Mouse (Mus musculus) neural tube, embryonic 14.5 days (tissue): Measurements from ENCODE around the gene Card19. TPM values are rescaled to one million over a fixed set of nuclear protein-coding genes. Genes with fewer than 3 reads are reported as not detected.
A peak's percentile ranks its signal among the peaks of the same experiment; 100 is the strongest.

Experiments
- ATAC-seq: fragments of 200-750 bp; cut with Nextera tagmentation; 2 replicates; pipeline ENCODE4 v1.8.0; 2017; ENCODE audit warnings: low read depth, mild to moderate bottlenecking, moderate TSS enrichment, moderate library complexity
- H3K27ac ChIP-seq: fragments of 300-500 bp; sonication (generic); 2 replicates; pipeline ENCODE4 v1.5.1; 2014; ENCODE audit warnings: low read depth, mild to moderate bottlenecking, control low read depth, low read length, moderate library complexity, mixed read lengths
- H3K27me3 ChIP-seq: fragments of 300-500 bp; sonication (generic); 2 replicates; pipeline ENCODE4 v1.6.1; 2014; ENCODE audit warnings: low read length; ENCODE audit not compliant: control insufficient read depth, insufficient read depth
- H3K36me3 ChIP-seq: fragments of 300-500 bp; sonication (generic); 2 replicates; pipeline ENCODE4 v1.6.1; 2014; ENCODE audit warnings: low read length, mixed read lengths; ENCODE audit not compliant: control insufficient read depth, insufficient read depth
- H3K4me1 ChIP-seq: fragments of 300-500 bp; sonication (generic); 2 replicates; pipeline ENCODE4 v1.6.1; 2014; ENCODE audit warnings: low read length; ENCODE audit not compliant: control insufficient read depth, insufficient read depth
- H3K4me2 ChIP-seq: fragments of 300-500 bp; sonication (generic); 2 replicates; pipeline ENCODE4 v1.6.1; 2014; ENCODE audit warnings: mild to moderate bottlenecking, low read depth, low read length, control low read depth
- H3K4me3 ChIP-seq: fragments of 300-500 bp; sonication (generic); 2 replicates; pipeline ENCODE4 v1.5.1; 2014; ENCODE audit warnings: low read depth, low read length, control low read depth, mixed read lengths
- H3K9ac ChIP-seq: fragments of 300-500 bp; sonication (generic); replicated peaks from 2 replicates; pipeline ENCODE4 v1.6.1; 2014; ENCODE audit warnings: low read depth, mild to moderate bottlenecking, control low read depth, low read length, mixed read lengths
- H3K9me3 ChIP-seq: fragments of 300-500 bp; sonication (generic); 2 replicates; pipeline ENCODE4 v1.6.1; 2016; ENCODE audit warnings: low read length; ENCODE audit not compliant: control insufficient read depth
- WGBS: fragments of 180-500 bp; shearing (Covaris S2); extraction: QIAGEN DNeasy Blood & Tissue Kit; methylation state at CpG from one replicate; pipeline ENCODE4 v1.1.7; 2014; 5-methylcytosine and 5-hydroxymethylcytosine counted together
- polyA plus RNA-seq: library from polyadenylated mRNA; unstranded; fragments of >200 nt; fragmentation: Nextera tagmentation; extraction: Ambion mirVana; gene quantifications from 2 replicates; pipeline ENCODE4 v1.2.1, GENCODE M21; 2014

The Card19 gene
- polyA plus RNA-seq, 1 experiment from 2014 or later, result 35.7 TPM

- Histone ChIP-seq H3K9ac (no peak overlapping the region), H3K4me2 (no peak overlapping the region), H3K36me3 (no peaks in the 10 kb centered on the region), H3K4me3 (no peak overlapping the region), H3K27ac (no peak overlapping the region), H3K9me3 (no peaks in the 10 kb centered on the region), H3K4me1 (peaks cover 4% of the 10 kb centered on the region; the same call in 1 of the 2 replicates), H3K27me3 (no peaks in the 10 kb centered on the region)
- ATAC-seq, result no peak
- WGBS, result 95% methylated on average over 4 of the region's 4 CpGs
These were observed 3.5 kb upstream of the Card19 start for GRCm38 (mm10) chr13:49219367-49219766.

- H3K9ac ChIP-seq, result no peak overlapping the region
- no peak overlapping the region for H3K4me2 ChIP-seq
- H3K36me3 ChIP-seq, result no peaks in the 10 kb centered on the region
- H3K4me3 ChIP-seq, result no peak overlapping the region
- no peak overlapping the region for H3K27ac ChIP-seq
- ATAC-seq, result no peak
- no peaks in the 10 kb centered on the region for H3K9me3 ChIP-seq
- H3K4me1 ChIP-seq, result peaks cover 10% of the 10 kb centered on the region; the same call in 1 of the 2 replicates
- H3K27me3 ChIP-seq, result no peaks in the 10 kb centered on the region
- 44% methylated on average over 3 of the region's 3 CpGs for WGBS
These were observed 2.8 kb upstream of the Card19 start for GRCm38 (mm10) chr13:49218651-49219050.

- Histone ChIP-seq H3K9me3 (no peaks in the 10 kb centered on the region), H3K4me1 (peaks cover 12% of the 10 kb centered on the region; the same call in 1 of the 2 replicates), H3K36me3 (no peaks in the 10 kb centered on the region), H3K27ac (no peak overlapping the region), H3K4me2 (no peak overlapping the region; the same call in 1 of the 2 replicates), H3K9ac (no peak overlapping the region), H3K4me3 (no peak overlapping the region), H3K27me3 (no peaks in the 10 kb centered on the region)
- no peak for ATAC-seq
- WGBS, result 65% methylated on average over 9 of the region's 9 CpGs
These were observed 1.1 kb upstream of the Card19 start for GRCm38 (mm10) chr13:49216808-49217561.

GRCm38 (mm10) chr13:49216220-49216552 is 349 bp upstream of the Card19 start:
- no peaks in the 10 kb centered on the region for H3K27me3 ChIP-seq
- WGBS, result 3% methylated on average over 17 of the region's 17 CpGs
- no peak; the same call in 1 of the 2 replicates for ATAC-seq
- H3K36me3 ChIP-seq, result no peaks in the 10 kb centered on the region
- peak overlapping the region; percentile 69 for H3K4me3 ChIP-seq
- peak overlapping the region; percentile 73 for H3K4me2 ChIP-seq
- no peak overlapping the region for H3K27ac ChIP-seq
- peaks cover 20% of the 10 kb centered on the region; the same call in 1 of the 2 replicates for H3K4me1 ChIP-seq
- no peaks in the 10 kb centered on the region for H3K9me3 ChIP-seq
- H3K9ac ChIP-seq, result 0 out of 2 replicates have a peak overlapping the region, but pooled peaks have one; percentile 73

GRCm38 (mm10) chr13:49215128-49215503 is 721 bp downstream of the Card19 start:
- peak overlapping the region; percentile 73 for H3K9ac ChIP-seq
- H3K27me3 ChIP-seq, result no peaks in the 10 kb centered on the region
- H3K27ac ChIP-seq, result no peak overlapping the region
- no peak for ATAC-seq
- no peaks in the 10 kb centered on the region for H3K36me3 ChIP-seq
- H3K4me1 ChIP-seq, result peaks cover 20% of the 10 kb centered on the region; the same call in 1 of the 2 replicates
- H3K4me2 ChIP-seq, result peak overlapping the region; percentile 73
- peak overlapping the region; percentile 69 for H3K4me3 ChIP-seq
- WGBS, result 9% methylated on average over 5 of the region's 5 CpGs
- no peaks in the 10 kb centered on the region for H3K9me3 ChIP-seq

GRCm38 (mm10) chr13:49214454-49214853 is 1.4 kb downstream of the Card19 start:
- Histone ChIP-seq H3K9ac (no peak overlapping the region), H3K27me3 (no peaks in the 10 kb centered on the region), H3K4me2 (peak overlapping the region; percentile 73), H3K4me3 (no peak overlapping the region), H3K27ac (no peak overlapping the region), H3K4me1 (peaks cover 20% of the 10 kb centered on the region; the same call in 1 of the 2 replicates), H3K9me3 (no peaks in the 10 kb centered on the region), H3K36me3 (no peaks in the 10 kb centered on the region)
- no peak for ATAC-seq
- 56% methylated on average over 3 of the region's 3 CpGs for WGBS

- H3K27me3 ChIP-seq, result no peaks in the 10 kb centered on the region
- no peak overlapping the region for H3K4me2 ChIP-seq
- WGBS, result 70% methylated on average over 4 of the region's 4 CpGs
- H3K4me1 ChIP-seq, result peaks cover 20% of the 10 kb centered on the region; the same call in 1 of the 2 replicates
- no peak overlapping the region for H3K9ac ChIP-seq
- H3K9me3 ChIP-seq, result no peaks in the 10 kb centered on the region
- H3K4me3 ChIP-seq, result no peak overlapping the region
- H3K27ac ChIP-seq, result peak overlapping the region; percentile 52; the same call in 1 of the 2 replicates
- no peak for ATAC-seq
- no peaks in the 10 kb centered on the region for H3K36me3 ChIP-seq
These were observed 2.3 kb downstream of the Card19 start for GRCm38 (mm10) chr13:49213531-49213932.

GRCm38 (mm10) chr13:49212711-49213500 is 2.9 kb downstream of the Card19 start:
- Histone ChIP-seq H3K36me3 (no peaks in the 10 kb centered on the region), H3K9ac (no peak overlapping the region), H3K4me2 (no peak overlapping the region), H3K27ac (peak overlapping the region; percentile 4; the same call in 1 of the 2 replicates), H3K9me3 (no peaks in the 10 kb centered on the region), H3K27me3 (no peaks in the 10 kb centered on the region), H3K4me1 (peaks cover 20% of the 10 kb centered on the region; the same call in 1 of the 2 replicates), H3K4me3 (no peak overlapping the region)
- 82% methylated on average over 4 of the region's 4 CpGs for WGBS
- ATAC-seq, result no peak

GRCm38 (mm10) chr13:49209306-49209705 is 6.5 kb downstream of the Card19 start:
- Histone ChIP-seq H3K27me3 (no peaks in the 10 kb centered on the region), H3K9me3 (no peaks in the 10 kb centered on the region), H3K4me1 (peaks cover 16% of the 10 kb centered on the region; the same call in 1 of the 2 replicates), H3K36me3 (no peaks in the 10 kb centered on the region), H3K4me2 (no peak overlapping the region), H3K9ac (no peak overlapping the region), H3K27ac (no peak overlapping the region), H3K4me3 (no peak overlapping the region)
- 67% methylated on average over 7 of the region's 7 CpGs for WGBS
- no peak for ATAC-seq
